Mouse (Mus musculus) myocyte (in vitro differentiated cells): ENCODE measurements at regions not wholly inside any gene's neighbourhood (a gene's known extent, or its start where the extent isn't known, plus 50 kb on each side); places are given as distances from the start of the nearest gene placed in this dataset.

ENCODE experiments used
- H3K27me3 ChIP-seq: one replicate; pipeline ENCODE4 v1.6.1; 2011; ENCODE audit not compliant: control insufficient read depth, insufficient read depth, insufficient read length
- H3K36me3 ChIP-seq: one replicate; pipeline ENCODE4 v1.6.1; 2011; ENCODE audit not compliant: control insufficient read depth, insufficient read depth
- H3K4me2 ChIP-seq: one replicate; pipeline ENCODE4 v1.6.1; 2011; ENCODE audit warnings: low read depth, control low read depth
- H3K4me3 ChIP-seq: one replicate; pipeline ENCODE4 v1.5.1; 2011; ENCODE audit warnings: mild to moderate bottlenecking, control low read depth, moderate library complexity
- H3K79me2 ChIP-seq: one replicate; pipeline ENCODE4 v1.6.1; 2011; ENCODE audit not compliant: control insufficient read depth, insufficient read depth
- H3ac ChIP-seq: one replicate; pipeline ENCODE4 v1.6.1; 2011; ENCODE audit not compliant: control insufficient read depth, insufficient read length
- CEBPB ChIP-seq: IDR thresholded peaks from 2 replicates; pipeline ENCODE4 v1.6.1; 2011; ENCODE audit warnings: mild to moderate bottlenecking, moderate library complexity; ENCODE audit not compliant: poor library complexity, insufficient read depth, severe bottlenecking
- E2F4 ChIP-seq: IDR thresholded peaks from one replicate; pipeline ENCODE4 v1.6.1; 2011; ENCODE audit warnings: mild to moderate bottlenecking, control low read depth, moderate library complexity; ENCODE audit not compliant: insufficient read depth
- MAX ChIP-seq: IDR thresholded peaks from one replicate; pipeline ENCODE4 v1.6.1; 2011; ENCODE audit warnings: low read depth, mild to moderate bottlenecking, control low read depth
- MYOD1 ChIP-seq, 3 experiments: IDR thresholded peaks; one replicate each; pipeline ENCODE4 v1.6.1; 2011; ENCODE audit warnings: control low read depth in 2 of 3, low read depth in 2 of 3, mild to moderate bottlenecking in 2 of 3, moderate library complexity in 1 of 3; ENCODE audit not compliant: insufficient read length in 2 of 3, control insufficient read depth in 1 of 3
- MYOG ChIP-seq, 3 experiments: IDR thresholded peaks; one replicate each; pipeline ENCODE4 v1.6.1; 2011; ENCODE audit warnings: control low read depth in 2 of 3, low read depth in 2 of 3, mild to moderate bottlenecking in 2 of 3; ENCODE audit not compliant: insufficient read length in 2 of 3, control insufficient read depth in 1 of 3, insufficient read depth in 1 of 3
- POLR2A ChIP-seq: IDR thresholded peaks from one replicate; pipeline ENCODE4 v1.6.1; 2011; ENCODE audit warnings: low read depth, mild to moderate bottlenecking, control low read depth, moderate library complexity; ENCODE audit not compliant: insufficient read length
- POLR2AphosphoS2 ChIP-seq: IDR thresholded peaks from one replicate; pipeline ENCODE4 v1.6.1; 2011; ENCODE audit warnings: low read depth, control low read depth; ENCODE audit not compliant: insufficient read length
- REST ChIP-seq: IDR thresholded peaks from one replicate; pipeline ENCODE4 v1.6.1; 2011; ENCODE audit warnings: mild to moderate bottlenecking, control low read depth, moderate library complexity; ENCODE audit not compliant: insufficient read depth, insufficient read length
- SRF ChIP-seq: IDR thresholded peaks from one replicate; pipeline ENCODE4 v1.6.1; 2011; ENCODE audit warnings: low read depth; ENCODE audit not compliant: control insufficient read depth, insufficient read length
- TCF12 ChIP-seq: IDR thresholded peaks from one replicate; pipeline ENCODE4 v1.6.1; 2011; ENCODE audit warnings: mild to moderate bottlenecking, control low read depth; ENCODE audit not compliant: poor library complexity, insufficient read depth, severe bottlenecking
- TCF3 ChIP-seq: IDR thresholded peaks from one replicate; pipeline ENCODE4 v1.6.1; 2011; ENCODE audit warnings: low read depth, control low read depth; ENCODE audit not compliant: insufficient read length
- USF1 ChIP-seq: IDR thresholded peaks from one replicate; pipeline ENCODE4 v1.6.1; 2011; ENCODE audit warnings: low read depth, mild to moderate bottlenecking, control low read depth, moderate library complexity

DNA sequence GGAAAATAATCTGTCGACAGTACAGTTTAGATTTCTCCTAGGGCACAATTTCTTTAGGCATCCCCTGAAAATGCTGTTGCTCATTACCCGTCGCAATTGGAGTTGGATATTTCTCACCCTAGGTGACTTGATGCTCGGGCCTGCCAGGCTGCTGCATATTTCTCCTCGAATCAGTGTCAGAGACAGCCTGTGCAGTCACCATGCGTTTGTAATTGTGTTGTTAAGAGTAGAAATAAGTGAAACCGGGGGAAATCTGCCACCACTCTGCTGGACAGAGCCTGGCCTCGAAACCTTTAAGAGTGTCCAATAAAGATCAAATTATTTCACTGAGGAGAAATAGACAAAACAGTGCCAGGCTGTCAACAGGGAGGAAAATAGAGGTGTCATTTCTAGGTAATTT lies 340.7 kb upstream of the Zc3h15 start:
- no peaks in the 10 kb centered on the region for H3K27me3 ChIP-seq
- no peaks in the 10 kb centered on the region for H3K79me2 ChIP-seq
- no peaks in the 10 kb centered on the region for H3K36me3 ChIP-seq
- H3ac ChIP-seq: no peak overlapping the region
- H3K4me2 ChIP-seq: no peak overlapping the region
- no peak for TF ChIP-seq USF1
- no peak for TF ChIP-seq E2F4
- TF ChIP-seq POLR2A: no peak
- no peak for TF ChIP-seq REST
- no peak for TF ChIP-seq MAX
- TF ChIP-seq POLR2AphosphoS2: no peak
- TF ChIP-seq MYOD1 (IDR thresholded peaks at IDR 0.05; ENCODE audit: control insufficient read depth in 1 of 3, insufficient read length in 2 of 3, low read depth in 2 of 3): no peak
- no peak for TF ChIP-seq MYOG (IDR thresholded peaks at IDR 0.05; ENCODE audit: control insufficient read depth in 1 of 3, insufficient read depth in 1 of 3, insufficient read length in 2 of 3, low read depth in 2 of 3)
- no peak for TF ChIP-seq TCF12
- no peak for TF ChIP-seq CEBPB
- no peak for TF ChIP-seq TCF3
- no peak for TF ChIP-seq SRF
- H3K4me3 ChIP-seq: no peak overlapping the region

DNA sequence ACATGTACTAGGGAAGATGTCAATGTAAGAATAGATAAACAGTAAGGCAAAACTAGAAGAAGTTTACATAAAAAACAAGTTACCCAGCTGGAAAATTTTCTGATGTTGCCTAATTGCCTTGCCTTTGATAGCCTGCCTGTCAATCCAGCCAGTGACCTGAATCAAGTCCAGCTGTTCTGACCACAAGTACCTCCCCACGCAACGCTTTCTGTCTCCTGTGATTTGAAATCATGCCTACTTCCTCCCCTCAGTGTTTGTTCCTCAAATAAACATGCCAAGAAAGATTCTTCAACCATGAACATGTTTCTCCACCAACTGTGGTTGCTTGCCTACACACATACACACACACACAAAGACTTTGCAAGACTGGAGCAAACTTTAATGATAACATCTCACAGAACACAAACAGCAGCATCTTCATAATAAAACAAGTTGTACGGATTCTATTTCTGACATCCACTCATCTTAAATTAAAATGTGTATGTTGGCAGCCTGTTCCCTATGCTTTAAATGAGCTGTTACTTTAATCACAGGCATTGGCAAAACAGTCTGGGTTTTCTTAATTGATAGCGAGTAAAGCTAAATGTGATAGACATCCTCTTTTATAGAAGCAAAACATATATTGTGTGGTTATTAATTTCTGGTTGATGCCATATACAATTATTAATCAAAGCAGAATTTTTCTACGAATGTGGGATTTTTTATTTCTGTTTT lies 312.0 kb upstream of the Zc3h15 start:
- no peaks in the 10 kb centered on the region for H3K36me3 ChIP-seq
- no peak overlapping the region for H3K4me2 ChIP-seq
- H3K79me2 ChIP-seq: no peaks in the 10 kb centered on the region
- H3K4me3 ChIP-seq: no peak overlapping the region
- no peaks in the 10 kb centered on the region for H3K27me3 ChIP-seq
- TF ChIP-seq USF1: no peak
- TF ChIP-seq SRF: no peak
- no peak for TF ChIP-seq TCF12
- TF ChIP-seq MYOD1 (IDR thresholded peaks at IDR 0.05; ENCODE audit: control insufficient read depth in 1 of 3, insufficient read length in 2 of 3, low read depth in 2 of 3): no peak
- no peak for TF ChIP-seq REST
- no peak for TF ChIP-seq POLR2AphosphoS2
- no peak for TF ChIP-seq POLR2A
- TF ChIP-seq CEBPB: no peak
- TF ChIP-seq MYOG (IDR thresholded peaks at IDR 0.05; ENCODE audit: control insufficient read depth in 1 of 3, insufficient read depth in 1 of 3, insufficient read length in 2 of 3, low read depth in 2 of 3): no peak
- TF ChIP-seq E2F4: no peak
- H3ac ChIP-seq: no peak overlapping the region

DNA sequence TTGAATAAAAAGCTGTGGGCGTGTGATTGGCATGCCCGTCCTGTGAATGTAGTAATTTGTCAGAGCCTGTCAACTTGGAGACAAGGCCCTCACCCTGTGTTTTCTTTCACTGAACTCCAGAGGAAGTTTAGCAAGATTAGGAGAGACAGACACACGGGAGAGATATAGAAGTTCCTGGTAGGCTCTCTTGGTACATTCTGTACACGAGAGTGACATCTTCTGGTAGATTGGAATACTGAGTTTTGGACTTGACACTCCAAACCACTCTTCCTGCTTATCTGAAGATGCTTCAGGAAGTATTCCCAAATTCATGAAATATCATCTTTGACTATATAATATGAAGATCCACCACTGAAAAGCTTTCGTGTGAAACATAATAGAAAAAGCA lies 311.5 kb upstream of the Zc3h15 start:
- Histone ChIP-seq H3ac (no peak overlapping the region), H3K4me3 (no peak overlapping the region), H3K4me2 (no peak overlapping the region), H3K36me3 (no peaks in the 10 kb centered on the region), H3K27me3 (no peaks in the 10 kb centered on the region), H3K79me2 (no peaks in the 10 kb centered on the region)
- TF ChIP-seq E2F4 (no peak), CEBPB (no peak), POLR2A (no peak), POLR2AphosphoS2 (no peak), TCF12 (no peak), USF1 (no peak), MYOG (IDR thresholded peaks at IDR 0.05; ENCODE audit: control insufficient read depth in 1 of 3, insufficient read depth in 1 of 3, insufficient read length in 2 of 3, low read depth in 2 of 3) (no peak), MAX (no peak), SRF (no peak), MYOD1 (IDR thresholded peaks at IDR 0.05; ENCODE audit: control insufficient read depth in 1 of 3, insufficient read length in 2 of 3, low read depth in 2 of 3) (no peak), REST (no peak), TCF3 (no peak)

DNA sequence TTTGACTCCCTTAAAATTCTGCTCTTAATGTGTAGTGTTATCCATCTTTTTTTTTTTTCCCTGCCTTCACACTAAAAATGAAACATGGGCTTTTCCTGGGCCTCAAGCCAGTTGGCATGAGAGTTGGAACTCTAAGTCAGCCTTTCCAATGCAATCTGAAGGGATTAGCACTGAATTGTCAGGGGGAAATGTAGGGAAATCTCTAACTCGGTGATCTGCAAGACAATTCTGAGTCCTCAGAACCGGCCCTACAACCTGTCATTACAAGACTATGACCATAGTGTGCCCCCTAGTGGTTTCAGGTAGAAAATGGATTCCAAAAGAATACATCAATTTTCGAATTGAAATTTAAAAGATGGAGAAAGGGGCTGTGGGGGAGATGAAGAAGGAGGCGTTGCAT lies 306.9 kb upstream of the Zc3h15 start:
- Histone ChIP-seq H3K4me2 (peak overlapping the region; percentile 24), H3K4me3 (no peak overlapping the region), H3K27me3 (no peaks in the 10 kb centered on the region), H3K36me3 (no peaks in the 10 kb centered on the region), H3ac (no peak overlapping the region), H3K79me2 (no peaks in the 10 kb centered on the region)
- TF ChIP-seq TCF3: no peak
- no peak for TF ChIP-seq CEBPB
- TF ChIP-seq MYOD1 (IDR thresholded peaks at IDR 0.05; ENCODE audit: control insufficient read depth in 1 of 3, insufficient read length in 2 of 3, low read depth in 2 of 3): no peak
- TF ChIP-seq POLR2AphosphoS2: no peak
- TF ChIP-seq REST: no peak
- TF ChIP-seq MAX: no peak
- no peak for TF ChIP-seq USF1
- no peak for TF ChIP-seq MYOG (IDR thresholded peaks at IDR 0.05; ENCODE audit: control insufficient read depth in 1 of 3, insufficient read depth in 1 of 3, insufficient read length in 2 of 3, low read depth in 2 of 3)
- no peak for TF ChIP-seq TCF12
